Mouse (Mus musculus): Measurements from ENCODE around the gene 2310034G01Rik. TPM values are rescaled to one million over a fixed set of nuclear protein-coding genes. Genes with fewer than 3 reads are reported as not detected.

Gene 2310034G01Rik
- polyA plus RNA-seq (2014; fragmentation: Nextera tagmentation; extraction: Ambion mirVana) = 0.90 and 1.0 TPM in 2 replicates

DNA sequence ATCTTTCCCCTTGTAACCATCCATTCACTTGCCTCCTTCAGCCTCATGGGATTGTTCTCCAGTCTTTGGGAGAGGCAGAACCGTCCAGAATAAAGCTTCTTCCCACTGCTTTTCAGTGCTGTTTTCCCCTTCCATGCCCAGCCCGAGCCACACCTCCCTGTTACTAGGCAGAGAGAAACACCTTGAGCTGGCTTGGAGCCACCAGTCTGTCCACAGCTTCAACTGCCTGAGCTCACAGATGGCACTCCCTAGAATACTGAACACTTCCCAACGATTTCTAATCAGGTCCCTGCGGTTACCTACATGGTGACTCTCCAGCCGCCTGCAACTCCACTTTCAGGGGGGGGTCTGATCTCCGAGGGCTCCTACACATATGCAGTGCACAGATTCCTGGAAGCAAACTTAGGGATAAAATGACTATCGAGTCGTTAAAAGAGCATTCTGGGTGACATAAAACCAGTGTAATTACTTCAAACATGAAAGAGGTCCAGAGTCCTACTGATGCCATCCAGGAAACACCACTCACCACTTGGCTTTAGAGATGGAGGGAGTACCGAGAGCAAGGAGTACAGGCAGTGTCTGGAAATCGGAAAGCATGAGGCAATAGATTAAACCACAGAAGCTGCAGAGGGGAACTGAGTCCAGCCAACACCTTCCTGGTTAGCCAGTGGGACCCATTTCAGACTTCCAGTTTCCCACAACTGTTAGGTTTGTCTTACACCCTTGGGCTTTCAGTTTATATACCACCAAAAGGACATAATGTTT is at the start of gene 2310034G01Rik:
Gene 2310034G01Rik, minus strand, starts transcription at position 135 of the 765 bp plus-strand sequence.
- peaks cover 6% of the 10 kb centered on the region; the same call in 1 of the 2 replicates for H3K4me1 ChIP-seq (ENCODE audit: control insufficient read depth, insufficient read depth, low read length)
- 47% methylated on average over 10 of the region's 10 CpGs for whole genome bisulfite sequencing (ENCODE audit: insufficient replicate concordance)
- H3K27me3 ChIP-seq (ENCODE audit: control insufficient read depth, insufficient read depth, low read length) = peaks cover 31% of the 10 kb centered on the region
- peak within 1 kb of the TSS; percentile 72 for H3K9ac ChIP-seq (ENCODE audit: low read depth, low read length)
- H3K27ac ChIP-seq (ENCODE audit: low read depth, low read length) = no peak within 1 kb of the TSS
- H3K36me3 ChIP-seq (ENCODE audit: control insufficient read depth, insufficient read depth, low read length) = no peaks in the 10 kb centered on the region
- H3K4me3 ChIP-seq (ENCODE audit: low read depth, low read length) = peak within 1 kb of the TSS; percentile 51
- no peak for ATAC-seq (replicated peaks; ENCODE audit: insufficient number of reproducible peaks, low FRiP score, low TSS enrichment)
- H3K9me3 ChIP-seq (replicated peaks; ENCODE audit: control insufficient read depth, low read length) = no peaks in the 10 kb centered on the region
- H3K4me2 ChIP-seq = peak within 1 kb of the TSS; percentile 97

DNA sequence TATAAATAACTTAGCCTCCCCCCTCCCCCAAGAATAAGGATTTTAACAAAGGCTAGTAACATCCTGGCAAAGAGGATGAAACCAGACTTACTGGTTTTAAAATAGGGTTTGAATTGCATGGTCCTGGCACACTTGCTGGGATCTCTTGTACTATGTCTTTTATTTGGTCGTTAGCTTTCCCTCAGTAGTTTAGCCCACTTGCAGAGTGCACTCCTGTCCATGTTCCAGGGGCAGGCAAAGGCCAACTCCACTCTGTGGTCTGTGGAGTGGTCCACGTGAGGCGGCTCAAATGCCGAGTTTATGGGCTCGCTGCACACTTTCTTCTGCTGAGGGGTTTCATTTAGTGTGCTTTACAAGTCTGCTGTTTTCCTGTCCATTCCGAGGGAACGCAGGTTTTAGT is 49.8 kb upstream of the 2310034G01Rik start:
- H3K27me3 ChIP-seq (ENCODE audit: control insufficient read depth, insufficient read depth, low read length) = no peaks in the 10 kb centered on the region
- H3K9ac ChIP-seq (ENCODE audit: low read depth, low read length) = no peak overlapping the region
- H3K9me3 ChIP-seq (replicated peaks; ENCODE audit: control insufficient read depth, low read length) = no peaks in the 10 kb centered on the region
- H3K27ac ChIP-seq (ENCODE audit: low read depth, low read length) = no peak overlapping the region
- WGBS (ENCODE audit: insufficient replicate concordance) = 76% methylated on average over 7 of the region's 7 CpGs
- peaks cover 4% of the 10 kb centered on the region; the same call in 1 of the 2 replicates for H3K36me3 ChIP-seq (ENCODE audit: control insufficient read depth, insufficient read depth, low read length)
- no peak for ATAC-seq (replicated peaks; ENCODE audit: insufficient number of reproducible peaks, low FRiP score, low TSS enrichment)
- no peak overlapping the region for H3K4me3 ChIP-seq (ENCODE audit: low read depth, low read length)
- H3K4me2 ChIP-seq = no peak overlapping the region
- H3K4me1 ChIP-seq (ENCODE audit: control insufficient read depth, insufficient read depth, low read length) = peaks cover 28% of the 10 kb centered on the region

- Histone ChIP-seq H3K9ac (ENCODE audit: low read depth, low read length) (0 out of 2 replicates have a peak overlapping the region, but pooled peaks have one; percentile 24), H3K4me3 (ENCODE audit: low read depth, low read length) (no peak overlapping the region), H3K27ac (ENCODE audit: low read depth, low read length) (no peak overlapping the region), H3K4me2 (no peak overlapping the region; the same call in 1 of the 2 replicates), H3K36me3 (ENCODE audit: control insufficient read depth, insufficient read depth, low read length) (peaks cover 4% of the 10 kb centered on the region; the same call in 1 of the 2 replicates), H3K4me1 (ENCODE audit: control insufficient read depth, insufficient read depth, low read length) (peaks cover 31% of the 10 kb centered on the region), H3K27me3 (ENCODE audit: control insufficient read depth, insufficient read depth, low read length) (no peaks in the 10 kb centered on the region), H3K9me3 (replicated peaks; ENCODE audit: control insufficient read depth, low read length) (no peaks in the 10 kb centered on the region)
- 75% methylated on average over 6 of the region's 6 CpGs for WGBS (ENCODE audit: insufficient replicate concordance)
- ATAC-seq (replicated peaks; ENCODE audit: insufficient number of reproducible peaks, low FRiP score, low TSS enrichment) = no peak
These were observed 49.3 kb upstream of the 2310034G01Rik start for GRCm38 (mm10) chr19:46399372-46399771.

GRCm38 (mm10) chr19:46398401-46398800 is 48.3 kb upstream of the 2310034G01Rik start:
- Histone ChIP-seq H3K27me3 (ENCODE audit: control insufficient read depth, insufficient read depth, low read length) (no peaks in the 10 kb centered on the region), H3K4me3 (ENCODE audit: low read depth, low read length) (peak overlapping the region; percentile 73; the same call in 1 of the 2 replicates), H3K9ac (ENCODE audit: low read depth, low read length) (peak overlapping the region; percentile 77; the same call in 1 of the 2 replicates), H3K27ac (ENCODE audit: low read depth, low read length) (no peak overlapping the region), H3K9me3 (replicated peaks; ENCODE audit: control insufficient read depth, low read length) (no peaks in the 10 kb centered on the region), H3K4me1 (ENCODE audit: control insufficient read depth, insufficient read depth, low read length) (peaks cover 40% of the 10 kb centered on the region), H3K36me3 (ENCODE audit: control insufficient read depth, insufficient read depth, low read length) (no peaks in the 10 kb centered on the region), H3K4me2 (peak overlapping the region; percentile 85)
- no peak for ATAC-seq (replicated peaks; ENCODE audit: insufficient number of reproducible peaks, low FRiP score, low TSS enrichment)
- 44% methylated on average over 3 of the region's 3 CpGs for WGBS (ENCODE audit: insufficient replicate concordance)

DNA sequence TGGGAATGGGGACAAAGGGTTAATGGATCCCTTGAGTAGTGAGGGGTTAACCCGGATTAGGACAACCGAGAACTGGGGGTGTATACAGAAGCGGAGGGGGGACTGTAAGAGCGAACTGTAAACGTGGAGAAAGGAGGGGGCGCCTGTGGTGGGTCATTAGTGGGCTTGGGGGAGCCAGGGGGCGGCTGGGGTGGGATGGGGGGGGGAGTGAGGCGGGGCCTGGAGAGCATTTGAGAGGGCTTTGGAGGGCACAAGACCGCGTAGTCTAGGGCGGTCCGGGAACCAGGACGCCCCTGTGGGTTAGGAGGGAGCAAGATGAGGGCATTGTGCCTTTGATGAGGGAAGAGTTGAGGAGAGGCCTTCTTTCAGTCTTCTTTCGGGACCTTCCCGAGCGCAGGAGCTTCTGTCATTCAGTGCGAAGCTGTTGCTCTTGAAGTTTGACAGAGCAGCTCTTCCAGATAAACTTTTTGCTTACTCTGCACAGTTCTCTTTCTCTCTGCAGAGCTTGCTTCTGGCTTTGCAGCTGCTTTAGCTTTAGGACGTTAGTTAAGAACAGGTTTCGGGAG is 47.4 kb upstream of the 2310034G01Rik start:
- H3K9ac ChIP-seq (ENCODE audit: low read depth, low read length) = peak overlapping the region; percentile 77
- no peak for ATAC-seq (replicated peaks; ENCODE audit: insufficient number of reproducible peaks, low FRiP score, low TSS enrichment)
- H3K4me3 ChIP-seq (ENCODE audit: low read depth, low read length) = peak overlapping the region; percentile 73
- H3K27ac ChIP-seq (ENCODE audit: low read depth, low read length) = peak overlapping the region; percentile 66
- H3K9me3 ChIP-seq (replicated peaks; ENCODE audit: control insufficient read depth, low read length) = no peaks in the 10 kb centered on the region
- 2% methylated on average over 18 of the region's 19 CpGs for WGBS (ENCODE audit: insufficient replicate concordance)
- H3K4me2 ChIP-seq = peak overlapping the region; percentile 85
- peaks cover 41% of the 10 kb centered on the region for H3K4me1 ChIP-seq (ENCODE audit: control insufficient read depth, insufficient read depth, low read length)
- H3K27me3 ChIP-seq (ENCODE audit: control insufficient read depth, insufficient read depth, low read length) = no peaks in the 10 kb centered on the region
- no peaks in the 10 kb centered on the region for H3K36me3 ChIP-seq (ENCODE audit: control insufficient read depth, insufficient read depth, low read length)

- Histone ChIP-seq H3K36me3 (ENCODE audit: control insufficient read depth, insufficient read depth, low read length) (no peaks in the 10 kb centered on the region), H3K9ac (ENCODE audit: low read depth, low read length) (peak within 1 kb of the TSS; percentile 77), H3K9me3 (replicated peaks; ENCODE audit: control insufficient read depth, low read length) (no peaks in the 10 kb centered on the region), H3K4me2 (peak within 1 kb of the TSS; percentile 94), H3K4me1 (ENCODE audit: control insufficient read depth, insufficient read depth, low read length) (peaks cover 41% of the 10 kb centered on the region), H3K27me3 (ENCODE audit: control insufficient read depth, insufficient read depth, low read length) (no peaks in the 10 kb centered on the region), H3K4me3 (ENCODE audit: low read depth, low read length) (peak within 1 kb of the TSS; percentile 90), H3K27ac (ENCODE audit: low read depth, low read length) (peak within 1 kb of the TSS; percentile 66)
- under 1% methylated on average over 53 of the region's 57 CpGs for WGBS (ENCODE audit: insufficient replicate concordance)
- ATAC-seq (replicated peaks; ENCODE audit: insufficient number of reproducible peaks, low FRiP score, low TSS enrichment) = peak; percentile 81
These were observed 46.8 kb upstream of the 2310034G01Rik start, which contains the start of gene Sufu for GRCm38 (mm10) chr19:46396686-46397435. Gene Sufu, plus strand, starts transcription at chr19:46396896.

DNA sequence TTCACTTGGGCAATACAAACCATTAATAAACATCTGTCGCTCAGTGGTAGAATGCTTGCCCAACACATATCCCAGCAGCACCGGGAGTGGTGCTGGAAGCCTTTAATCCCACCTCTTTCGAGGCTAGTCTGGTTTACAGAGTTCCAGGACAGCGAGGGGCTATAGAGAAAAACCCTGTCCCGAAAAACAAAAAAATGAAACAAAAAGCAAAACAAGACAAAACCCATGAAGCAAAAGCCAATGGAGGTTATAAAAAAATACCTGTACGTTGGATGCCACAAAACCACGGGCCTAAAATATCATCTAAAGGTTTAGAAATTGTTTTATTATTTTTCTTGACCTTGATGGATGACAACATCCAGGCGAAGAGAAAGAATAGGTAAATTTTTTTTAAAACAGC is 46.0 kb upstream of the 2310034G01Rik start:
- no peaks in the 10 kb centered on the region for H3K9me3 ChIP-seq (replicated peaks; ENCODE audit: control insufficient read depth, low read length)
- H3K4me3 ChIP-seq (ENCODE audit: low read depth, low read length) = peak overlapping the region; percentile 90
- peak overlapping the region; percentile 94 for H3K4me2 ChIP-seq
- peak overlapping the region; percentile 65 for H3K9ac ChIP-seq (ENCODE audit: low read depth, low read length)
- WGBS (ENCODE audit: insufficient replicate concordance) = 15% methylated on average over 8 of the region's 8 CpGs
- no peaks in the 10 kb centered on the region for H3K27me3 ChIP-seq (ENCODE audit: control insufficient read depth, insufficient read depth, low read length)
- ATAC-seq (replicated peaks; ENCODE audit: insufficient number of reproducible peaks, low FRiP score, low TSS enrichment) = no peak
- no peaks in the 10 kb centered on the region for H3K36me3 ChIP-seq (ENCODE audit: control insufficient read depth, insufficient read depth, low read length)
- H3K4me1 ChIP-seq (ENCODE audit: control insufficient read depth, insufficient read depth, low read length) = peaks cover 41% of the 10 kb centered on the region
- no peak overlapping the region for H3K27ac ChIP-seq (ENCODE audit: low read depth, low read length)

Measured in heart, embryonic 11.5 days (tissue).